Mouse (Mus musculus) embryonic facial prominence, embryonic 11.5 days (tissue): ENCODE results near the gene Rpp14. TPM values are rescaled to one million over a fixed set of nuclear protein-coding genes. Genes with fewer than 3 reads are reported as not detected.

ENCODE experiments used
- ATAC-seq: fragments of 200-750 bp; cut with Nextera tagmentation; replicated peaks from 2 replicates; pipeline ENCODE4 v1.8.0; 2017; ENCODE audit warnings: low read depth; ENCODE audit not compliant: insufficient number of reproducible peaks, low FRiP score, low TSS enrichment
- DNase-seq: peaks from one replicate; pipeline ENCODE4 v3.0.0-alpha.2; 2015; ENCODE audit warnings: low spot score
- H3K27ac ChIP-seq: fragments of 300-500 bp; sonication (generic); replicated peaks from 2 replicates; pipeline ENCODE4 v1.5.1; 2014; ENCODE audit warnings: mild to moderate bottlenecking, low read depth, low read length, control low read depth
- H3K27me3 ChIP-seq: fragments of 300-500 bp; sonication (generic); 2 replicates; pipeline ENCODE4 v1.6.1; 2014; ENCODE audit warnings: mild to moderate bottlenecking, low read length, moderate library complexity, mixed read lengths; ENCODE audit not compliant: control insufficient read depth, insufficient read depth
- H3K36me3 ChIP-seq: fragments of 300-500 bp; sonication (generic); replicated peaks from 2 replicates; pipeline ENCODE4 v1.6.1; 2014; ENCODE audit warnings: low read depth, mild to moderate bottlenecking, low read length, moderate library complexity, mixed read lengths; ENCODE audit not compliant: control insufficient read depth, insufficient read depth
- H3K4me1 ChIP-seq: fragments of 300-500 bp; sonication (generic); 2 replicates; pipeline ENCODE4 v1.6.1; 2014; ENCODE audit warnings: low read length, mixed read lengths; ENCODE audit not compliant: control insufficient read depth, insufficient read depth
- H3K4me2 ChIP-seq: fragments of 300-500 bp; sonication (generic); 2 replicates; pipeline ENCODE4 v1.6.1; 2014; ENCODE audit warnings: low read depth, mild to moderate bottlenecking, control low read depth, low read length, moderate library complexity
- H3K4me3 ChIP-seq: fragments of 300-500 bp; sonication (generic); 2 replicates; pipeline ENCODE4 v1.5.1; 2014; ENCODE audit warnings: low read depth, low read length, control low read depth
- H3K9ac ChIP-seq: fragments of 300-500 bp; sonication (generic); replicated peaks from 2 replicates; pipeline ENCODE4 v1.6.1; 2014; ENCODE audit warnings: mild to moderate bottlenecking, control low read depth, low read length
- H3K9me3 ChIP-seq: fragments of 300-500 bp; sonication (generic); replicated peaks from 2 replicates; pipeline ENCODE4 v1.6.1; 2016; ENCODE audit warnings: mild to moderate bottlenecking, low read length, inconsistent platforms, mixed read lengths; ENCODE audit not compliant: control insufficient read depth
- WGBS: fragments of 180-500 bp; shearing (Covaris S2); extraction: QIAGEN DNeasy Blood & Tissue Kit; methylation state at CpG from one replicate; pipeline ENCODE4 v1.1.7; 2014; 5-methylcytosine and 5-hydroxymethylcytosine counted together
- polyA plus RNA-seq: library from polyadenylated mRNA; unstranded; fragments of >200 nt; fragmentation: Nextera tagmentation; extraction: Ambion mirVana; gene quantifications from 2 replicates; pipeline ENCODE4 v1.2.1, GENCODE M21; 2014

Gene Rpp14
- polyA plus RNA-seq, 1 experiment from 2014 or later, result 74.4 TPM

DNA sequence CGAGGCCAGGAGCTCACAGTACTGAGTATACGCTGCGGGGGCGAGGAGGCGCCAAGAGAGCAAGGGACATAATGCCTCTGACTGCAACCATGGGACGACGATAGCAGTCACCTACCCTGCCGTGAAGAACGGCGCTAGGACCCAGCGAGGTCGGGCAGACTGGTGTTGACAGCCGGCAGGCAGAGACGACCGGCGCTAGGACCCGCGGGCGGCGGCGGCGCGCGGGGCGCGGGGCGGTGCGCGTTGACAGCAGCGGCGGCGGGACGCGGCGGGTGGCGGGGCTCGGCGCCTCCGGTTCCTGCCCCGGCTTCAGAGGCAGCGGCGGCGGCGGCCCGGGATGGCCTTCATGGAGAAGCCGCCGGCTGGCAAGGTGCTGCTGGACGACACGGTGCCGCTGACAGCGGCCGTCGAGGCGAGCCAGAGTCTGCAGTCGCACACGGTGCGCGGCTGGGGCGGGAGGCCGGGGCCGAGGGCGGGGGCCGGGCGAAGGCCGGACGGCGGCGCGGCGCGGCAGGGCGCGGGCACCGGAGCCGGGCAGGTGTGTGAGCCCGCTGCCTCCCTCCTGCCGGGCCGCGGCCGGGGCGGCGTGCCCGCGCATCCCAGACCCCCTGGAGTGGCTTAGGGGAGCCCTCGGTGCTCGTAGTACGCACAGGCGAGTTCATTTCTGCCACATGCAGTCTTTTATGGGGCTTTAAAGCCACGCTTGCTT is 18.0 kb downstream of the Rpp14 start, which contains the start of gene Pxk:
Gene Pxk (plus strand): TSS at position 234 of the 709 bp plus-strand sequence.
- under 1% methylated on average over 59 of the region's 89 CpGs for WGBS
- H3K4me2 ChIP-seq, result peak within 1 kb of the TSS; percentile 67
- no peak within 1 kb of the TSS for H3K27ac ChIP-seq
- no peaks in the 10 kb centered on the region for H3K9me3 ChIP-seq
- no peaks in the 10 kb centered on the region for H3K36me3 ChIP-seq
- ATAC-seq, result peak; percentile 94
- H3K9ac ChIP-seq, result peak within 1 kb of the TSS; percentile 79
- no peaks in the 10 kb centered on the region for H3K27me3 ChIP-seq
- no peaks in the 10 kb centered on the region for H3K4me1 ChIP-seq
- peak within 1 kb of the TSS; percentile 80 for H3K4me3 ChIP-seq
- DNase-seq, result peak; percentile 96

DNA sequence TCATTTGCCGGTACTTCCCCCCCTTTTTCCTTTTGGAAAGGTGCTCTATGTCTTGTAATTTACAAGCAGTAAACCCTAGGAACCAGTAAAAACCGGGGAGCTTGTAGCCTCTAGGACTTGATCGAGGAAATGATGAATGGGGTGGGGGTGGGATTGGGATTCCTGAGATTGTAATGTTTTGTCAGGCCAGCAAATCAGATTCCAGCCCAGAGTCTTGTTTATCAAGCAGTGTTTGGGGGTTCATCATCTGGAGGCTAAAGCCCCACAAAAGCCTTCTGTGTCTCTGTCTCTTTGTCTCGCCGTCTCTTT is 18.5 kb downstream of the Rpp14 start:
- peak overlapping the region; percentile 79 for H3K9ac ChIP-seq
- no peak overlapping the region for H3K27ac ChIP-seq
- WGBS, result 2% methylated on average over 5 of the region's 5 CpGs

DNA sequence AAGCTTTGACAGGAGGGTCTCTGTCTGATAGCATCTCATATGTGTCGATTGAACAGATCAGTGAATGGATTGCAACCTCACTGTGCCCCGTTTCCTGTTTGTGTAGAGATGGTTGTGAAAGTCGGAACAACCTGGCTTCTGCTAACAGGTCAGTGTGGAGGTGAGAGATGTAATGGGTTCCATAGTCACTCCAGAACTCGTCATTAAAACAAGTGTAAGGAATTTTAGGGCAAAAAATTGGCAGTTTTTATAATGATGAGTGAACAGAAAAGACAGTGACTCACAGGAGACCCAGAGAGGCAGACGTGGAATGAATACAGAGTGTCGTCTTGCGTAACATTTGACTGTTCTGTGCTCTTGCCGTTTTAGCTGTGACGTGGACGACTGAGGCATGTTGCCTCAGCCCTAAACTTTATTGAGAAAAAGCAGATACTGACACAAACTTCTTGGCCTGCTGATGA is 19.4 kb downstream of the Rpp14 start:
- H3K9ac ChIP-seq, result no peak overlapping the region
- no peaks in the 10 kb centered on the region for H3K27me3 ChIP-seq
- H3K9me3 ChIP-seq, result no peaks in the 10 kb centered on the region
- no peak overlapping the region for H3K4me2 ChIP-seq
- WGBS, result 64% methylated on average over 10 of the region's 10 CpGs
- no peak overlapping the region for H3K4me3 ChIP-seq
- H3K27ac ChIP-seq, result no peak overlapping the region
- ATAC-seq (no peak), DNase-seq (no peak)
- no peaks in the 10 kb centered on the region for H3K36me3 ChIP-seq
- no peaks in the 10 kb centered on the region for H3K4me1 ChIP-seq

More for the DNA sequence above, 18.5 kb downstream of the Rpp14 start:
- no peaks in the 10 kb centered on the region for H3K4me1 ChIP-seq
- H3K9me3 ChIP-seq, result no peaks in the 10 kb centered on the region
- no peaks in the 10 kb centered on the region for H3K27me3 ChIP-seq
- no peaks in the 10 kb centered on the region for H3K36me3 ChIP-seq
- ATAC-seq (no peak), DNase-seq (peak; percentile 21)
- H3K4me2 ChIP-seq, result peak overlapping the region; percentile 67
- H3K4me3 ChIP-seq, result peak overlapping the region; percentile 80

DNA sequence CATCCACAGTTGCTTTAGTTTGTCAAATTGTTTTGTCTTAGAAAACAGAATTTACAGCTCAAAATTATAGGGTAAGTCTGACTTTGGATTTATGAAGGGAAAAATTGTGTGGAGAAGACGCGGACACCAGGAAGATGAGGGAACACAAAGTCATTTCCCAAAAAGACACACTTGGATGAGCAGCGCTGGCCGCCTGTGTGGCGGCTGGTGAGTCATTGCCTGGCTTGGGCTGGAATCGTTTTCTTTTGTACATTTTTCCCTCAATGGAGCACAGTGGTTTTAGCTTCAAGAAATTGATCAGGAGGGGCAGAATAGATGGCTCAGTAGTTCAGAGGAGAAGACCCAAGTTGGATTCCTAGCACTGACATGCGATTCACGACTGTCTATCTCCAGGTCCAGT is 21.7 kb downstream of the Rpp14 start:
- Histone ChIP-seq H3K4me3 (no peak overlapping the region), H3K36me3 (no peaks in the 10 kb centered on the region), H3K9ac (no peak overlapping the region), H3K27me3 (no peaks in the 10 kb centered on the region), H3K9me3 (no peaks in the 10 kb centered on the region), H3K27ac (no peak overlapping the region), H3K4me1 (no peaks in the 10 kb centered on the region), H3K4me2 (no peak overlapping the region)
- WGBS, result 92% methylated on average over 8 of the region's 8 CpGs
- DNase-seq (no peak), ATAC-seq (no peak)

DNA sequence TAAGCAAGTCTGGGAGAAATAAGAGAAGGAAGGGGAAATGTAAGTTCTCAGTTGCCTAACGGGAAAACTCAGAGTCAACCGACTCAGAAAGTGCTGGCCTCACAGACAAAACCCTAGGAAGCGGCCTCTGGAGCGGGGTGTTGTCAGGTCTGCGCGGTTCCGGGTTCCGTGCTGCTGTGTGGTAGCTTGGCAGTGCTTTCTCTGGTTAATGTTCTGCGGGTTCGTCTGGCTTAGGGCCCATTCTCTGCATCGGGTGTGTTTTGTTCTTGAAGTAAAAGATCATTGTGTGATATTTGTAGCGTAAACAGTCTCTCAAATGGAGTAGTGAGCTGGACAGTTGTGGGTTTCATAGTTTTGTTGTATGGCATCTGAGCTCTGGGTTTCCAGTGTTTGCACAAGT is 22.5 kb downstream of the Rpp14 start:
- Histone ChIP-seq H3K27me3 (no peaks in the 10 kb centered on the region), H3K4me3 (no peak overlapping the region), H3K36me3 (no peaks in the 10 kb centered on the region), H3K27ac (no peak overlapping the region), H3K4me2 (no peak overlapping the region), H3K9me3 (no peaks in the 10 kb centered on the region), H3K9ac (no peak overlapping the region), H3K4me1 (no peaks in the 10 kb centered on the region)
- WGBS, result 91% methylated on average over 12 of the region's 12 CpGs
- DNase-seq (no peak), ATAC-seq (no peak)

DNA sequence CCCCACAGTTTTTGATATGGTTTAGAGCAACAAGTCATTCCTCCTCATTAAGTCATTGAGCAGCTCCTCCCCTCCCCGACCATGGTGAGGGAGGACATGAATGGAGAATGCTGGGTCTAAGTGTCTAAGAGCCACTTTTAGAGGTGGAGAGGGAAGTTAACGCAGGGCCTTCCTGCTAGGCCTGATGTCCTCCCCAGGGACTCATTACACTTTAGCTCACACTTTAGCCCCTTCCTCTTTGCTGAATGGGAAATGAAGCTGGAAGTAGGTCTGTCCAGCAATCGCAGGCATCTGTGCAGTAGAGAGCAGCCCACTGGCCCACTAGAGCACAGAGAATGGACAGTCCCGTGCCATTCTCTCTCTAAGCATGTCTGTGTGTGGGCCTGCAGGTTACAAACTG is 27.9 kb downstream of the Rpp14 start:
- ATAC-seq (no peak), DNase-seq (no peak)
- H3K27me3 ChIP-seq, result no peaks in the 10 kb centered on the region
- H3K4me1 ChIP-seq, result no peaks in the 10 kb centered on the region
- H3K9ac ChIP-seq, result no peak overlapping the region
- WGBS, result 77% methylated on average over 4 of the region's 4 CpGs
- no peaks in the 10 kb centered on the region for H3K9me3 ChIP-seq
- H3K4me2 ChIP-seq, result no peak overlapping the region
- no peaks in the 10 kb centered on the region for H3K36me3 ChIP-seq
- H3K27ac ChIP-seq, result no peak overlapping the region
- H3K4me3 ChIP-seq, result no peak overlapping the region

DNA sequence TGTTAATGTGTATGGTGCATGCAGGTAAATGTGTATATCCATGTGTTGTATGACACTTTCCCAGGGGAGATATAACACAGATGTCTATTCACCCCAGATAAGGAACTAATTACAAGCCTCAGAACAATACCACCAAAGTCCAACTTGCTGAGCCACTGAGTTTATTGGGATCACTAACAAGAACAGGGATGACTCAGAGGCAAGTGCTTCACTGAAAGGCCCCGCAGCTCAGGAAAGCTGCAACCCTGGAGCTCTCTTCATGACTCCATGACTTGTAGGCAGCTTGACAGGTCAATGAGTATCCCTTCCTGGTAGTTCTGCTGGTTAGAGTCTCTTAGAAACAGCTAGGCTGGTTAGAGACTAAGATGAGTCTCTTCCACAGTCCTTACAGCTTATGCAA is 28.8 kb downstream of the Rpp14 start:
- Histone ChIP-seq H3K4me2 (no peak overlapping the region), H3K36me3 (no peaks in the 10 kb centered on the region), H3K27ac (no peak overlapping the region), H3K4me3 (no peak overlapping the region), H3K9me3 (no peaks in the 10 kb centered on the region), H3K9ac (no peak overlapping the region), H3K27me3 (no peaks in the 10 kb centered on the region), H3K4me1 (no peaks in the 10 kb centered on the region)
- no peak for DNase-seq
- WGBS, result 91% methylated on average over 1 of the region's 1 CpGs
- no peak for ATAC-seq

DNA sequence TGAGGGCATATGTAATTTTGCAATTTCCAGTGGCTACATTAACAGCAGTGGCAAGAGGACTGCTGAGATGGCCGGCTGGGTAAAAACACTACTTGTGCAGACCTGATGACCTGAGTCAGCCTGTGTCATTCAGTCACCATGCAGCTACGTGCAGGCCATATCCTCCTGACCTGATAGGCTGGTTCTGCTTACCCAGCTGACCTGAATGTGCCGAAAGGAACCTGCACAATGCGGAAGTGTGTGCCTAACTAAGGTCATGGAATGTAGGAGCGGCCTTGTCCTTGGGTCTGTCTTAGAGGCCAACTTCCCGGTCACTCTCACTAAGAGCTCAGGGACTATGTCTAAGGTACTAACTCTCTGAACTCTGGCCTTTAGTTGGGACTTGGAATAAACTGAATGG is 31.4 kb downstream of the Rpp14 start:
- Histone ChIP-seq H3K27me3 (no peaks in the 10 kb centered on the region), H3K27ac (no peak overlapping the region), H3K4me2 (no peak overlapping the region), H3K9ac (no peak overlapping the region), H3K36me3 (no peaks in the 10 kb centered on the region), H3K4me3 (no peak overlapping the region), H3K9me3 (no peaks in the 10 kb centered on the region), H3K4me1 (no peaks in the 10 kb centered on the region)
- no peak for DNase-seq
- 85% methylated on average over 6 of the region's 6 CpGs for WGBS
- ATAC-seq, result no peak
